Mouse (Mus musculus) lung, adult 18-20 months (tissue): ENCODE measurements around the gene Olfr198.
"Not testable (repeated sequence)": the region's sequence is repeated elsewhere in the genome, so short reads cannot be mapped to it uniquely, and the experiment has no call there.

Experiments used
- DNase-seq, 2 experiments: peaks; one replicate each; pipeline ENCODE4 v3.0.0; 2022; ENCODE audit warnings: mixed read lengths in 2 of 2

Gene Olfr198

GRCm38 (mm10) chr16:59203433-59203832 lies at the start of gene Olfr198:
Gene Olfr198, minus strand, starts transcription at chr16:59203533.
- DNase-seq, result not testable (repeated sequence)

- no peak for DNase-seq
Measured at GRCm38 (mm10) chr16:59249684-59250083, 46.4 kb upstream of the Olfr198 start.

- DNase-seq, result not testable (repeated sequence)
Measured at GRCm38 (mm10) chr16:59219667-59220066, 16.3 kb upstream of the Olfr198 start, which contains the start of gene Olfr199. Gene Olfr199, minus strand, starts transcription at chr16:59219767.

GRCm38 (mm10) chr16:59217861-59218260 lies 14.5 kb upstream of the Olfr198 start:
- not testable (repeated sequence) for DNase-seq

- no peak for DNase-seq
Measured at GRCm38 (mm10) chr16:59170354-59170753, 33.0 kb downstream of the Olfr198 start, which contains the start of gene Olfr196. Gene Olfr196, minus strand, starts transcription at chr16:59170454.

- DNase-seq, result no peak
Measured at GRCm38 (mm10) chr16:59151996-59152395, 51.3 kb downstream of the Olfr198 start.
